Mouse (Mus musculus) kidney, adult 11 months (tissue): Measurements from ENCODE around the gene Olfr223.
"Not testable (repeated sequence)": the region's sequence is repeated elsewhere in the genome, so short reads cannot be mapped to it uniquely, and the experiment has no call there.

Source experiments
- DNase-seq: peaks from one replicate; pipeline ENCODE4 v3.0.0; 2022

The Olfr223 gene

DNA sequence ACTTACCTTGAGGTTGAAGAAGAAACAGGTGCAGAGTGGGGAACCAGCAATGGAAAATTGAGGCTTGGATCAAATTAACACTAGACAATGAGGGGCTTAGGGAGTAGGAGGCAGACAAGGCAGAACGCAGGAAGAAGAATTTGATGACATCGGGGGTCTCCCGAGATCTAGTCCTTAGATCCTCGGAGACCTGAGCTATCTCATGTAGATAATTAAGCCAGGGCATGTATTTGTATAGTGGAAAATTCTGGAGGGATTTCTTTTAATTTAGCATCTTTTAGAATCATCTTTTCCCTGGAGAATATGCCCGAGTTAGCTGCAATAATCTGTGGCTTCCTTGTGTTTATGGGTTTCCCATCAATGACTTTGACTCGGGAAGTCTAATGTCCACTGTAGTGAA is at the start of gene Olfr223:
Olfr223 (minus strand) TSS at position 101 of the 400 bp plus-strand sequence.
- DNase-seq, result no peak

DNA sequence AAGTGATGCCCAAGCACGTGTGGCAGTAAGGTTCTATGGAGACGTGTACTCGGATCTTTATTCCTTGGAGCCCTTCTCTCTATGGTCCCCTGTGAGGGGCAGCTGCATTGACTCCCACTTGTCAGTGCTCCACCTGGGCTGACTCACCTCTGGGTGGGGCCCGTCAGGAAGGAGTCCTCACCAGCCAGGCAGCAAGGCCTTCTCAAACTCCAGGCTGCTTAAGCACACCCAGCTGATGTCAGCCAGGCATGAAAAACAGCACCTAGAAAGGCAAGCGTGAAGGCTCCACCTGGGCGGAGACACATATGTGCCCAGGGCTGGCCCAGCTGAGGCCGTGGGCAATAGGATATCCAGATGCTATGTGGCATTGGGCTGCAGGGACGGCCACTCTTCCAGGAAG is 49.3 kb upstream of the Olfr223 start:
- DNase-seq, result no peak

DNA sequence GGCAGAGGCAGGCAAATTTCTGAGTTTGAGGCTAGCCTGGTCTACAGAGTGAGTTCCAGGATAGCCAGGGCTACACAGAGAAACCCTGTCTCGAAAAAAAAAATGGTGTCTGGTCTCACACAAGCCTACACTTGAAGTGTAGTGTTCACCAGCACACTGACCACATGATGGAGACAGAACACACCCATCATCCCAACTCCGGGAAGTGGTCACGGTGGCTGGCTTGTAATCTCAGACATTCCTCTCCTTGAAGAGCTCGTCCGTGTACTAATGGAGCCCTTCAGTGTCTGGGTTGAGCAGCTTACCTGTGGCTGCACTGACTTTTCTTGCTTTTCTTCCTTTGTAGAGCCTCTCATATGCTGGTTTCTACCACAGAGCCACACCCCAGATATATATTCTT is 48.1 kb upstream of the Olfr223 start:
- no peak for DNase-seq

DNA sequence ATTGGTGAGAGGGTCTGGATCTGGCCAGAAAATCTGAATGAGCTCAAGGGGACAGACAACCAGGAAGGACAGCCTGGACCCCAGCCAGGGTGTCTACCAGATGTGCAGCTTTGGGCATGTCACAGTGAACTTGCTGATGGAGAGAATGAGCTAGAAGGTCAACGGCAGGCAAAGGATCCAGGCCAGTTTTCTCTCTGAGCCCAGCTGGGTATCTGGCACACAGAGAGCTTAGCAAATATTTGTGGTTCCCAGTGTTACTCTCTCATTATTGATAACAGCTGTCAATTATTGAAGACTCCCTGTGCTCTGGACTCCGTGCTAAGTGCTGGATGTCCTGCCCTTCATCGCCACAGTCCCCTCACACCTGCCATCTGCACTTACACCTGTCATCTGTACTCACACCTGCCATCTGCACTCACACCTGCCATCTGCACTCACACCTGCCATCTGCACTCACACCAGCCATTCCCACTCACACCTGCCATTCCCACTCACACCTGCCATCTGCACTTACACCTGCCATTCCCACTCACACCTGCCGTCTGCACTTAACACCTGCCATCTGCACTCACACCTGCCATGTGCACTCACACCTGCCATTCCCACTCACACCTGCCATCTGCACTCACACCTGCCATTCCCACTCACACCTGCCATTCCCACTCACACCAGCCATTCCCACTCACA is 47.0 kb upstream of the Olfr223 start:
- DNase-seq, result no peak

DNA sequence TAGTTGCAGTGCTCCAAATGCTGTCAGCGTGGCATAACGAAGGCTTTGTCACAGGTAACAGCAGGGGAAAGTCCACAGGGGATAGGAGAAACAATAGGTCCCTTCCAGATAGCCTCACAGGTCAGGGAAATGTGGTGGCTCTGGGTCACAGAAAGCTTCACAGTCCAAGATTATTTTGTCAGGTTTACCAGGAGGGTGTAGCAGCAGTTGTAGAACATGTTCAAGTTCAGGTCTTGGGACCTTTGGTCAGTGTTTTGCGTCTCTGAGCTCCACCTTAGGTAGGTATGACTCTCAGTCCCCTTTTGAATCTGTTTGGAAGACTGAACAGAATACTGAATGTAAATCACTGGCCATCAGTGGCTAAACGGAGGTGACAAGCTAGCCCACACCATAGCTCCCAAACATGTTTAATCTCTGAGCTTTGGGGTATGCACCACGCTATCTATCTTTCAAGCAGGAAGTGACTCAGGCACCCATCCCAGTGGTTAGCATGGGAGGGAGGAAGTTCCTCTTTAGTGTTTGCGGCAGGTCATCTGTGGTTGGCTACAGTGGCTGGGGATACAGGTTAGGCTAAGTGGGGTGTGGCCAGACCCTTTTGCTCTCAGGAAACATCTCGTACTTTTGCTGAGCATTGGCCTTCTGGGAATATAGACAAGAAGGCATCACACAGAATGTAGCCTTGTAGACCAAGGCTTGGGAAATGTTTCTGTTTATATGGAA is 43.8 kb upstream of the Olfr223 start:
- no peak for DNase-seq

DNA sequence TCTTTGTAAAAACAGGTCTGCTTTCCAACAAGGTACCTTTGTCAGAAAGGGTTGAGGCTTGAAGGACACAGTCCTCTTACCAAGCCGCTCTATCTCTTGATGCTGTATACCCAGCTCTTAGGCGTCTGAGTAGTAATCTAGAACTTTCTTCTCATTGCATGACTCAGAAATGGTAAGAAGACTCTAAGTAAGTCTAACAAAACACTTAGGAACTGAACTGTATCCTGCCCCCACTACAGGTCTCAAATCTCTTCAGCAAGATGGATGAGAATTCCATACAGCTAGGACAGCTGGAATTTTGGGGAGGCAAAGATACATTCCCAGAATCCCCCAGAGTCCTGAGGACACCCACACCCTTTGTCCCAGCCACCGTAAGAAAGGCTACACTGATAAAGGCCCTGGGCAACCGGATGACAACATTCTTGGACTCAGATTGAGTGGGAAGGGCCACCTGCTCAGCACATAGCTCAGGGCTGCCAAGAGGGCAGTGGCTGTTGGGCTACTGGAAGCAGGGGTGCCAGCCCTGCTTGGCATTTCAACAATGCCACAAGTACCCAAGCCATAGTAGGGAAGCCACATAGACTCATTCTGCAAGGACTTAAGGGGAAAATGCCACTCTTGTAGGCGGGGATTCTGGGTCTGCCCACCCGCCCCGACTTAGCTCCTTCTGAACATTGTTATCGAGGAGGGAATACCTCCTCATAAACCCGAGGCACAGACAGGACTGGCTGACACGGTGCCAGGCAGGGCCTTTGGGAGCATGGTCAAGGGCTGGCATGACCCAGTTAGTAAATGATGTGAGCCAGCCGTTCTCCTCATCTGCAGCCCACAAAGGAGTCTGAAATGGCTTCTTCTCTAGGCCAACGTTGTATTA is 43.0 kb upstream of the Olfr223 start:
- DNase-seq, result no peak

DNA sequence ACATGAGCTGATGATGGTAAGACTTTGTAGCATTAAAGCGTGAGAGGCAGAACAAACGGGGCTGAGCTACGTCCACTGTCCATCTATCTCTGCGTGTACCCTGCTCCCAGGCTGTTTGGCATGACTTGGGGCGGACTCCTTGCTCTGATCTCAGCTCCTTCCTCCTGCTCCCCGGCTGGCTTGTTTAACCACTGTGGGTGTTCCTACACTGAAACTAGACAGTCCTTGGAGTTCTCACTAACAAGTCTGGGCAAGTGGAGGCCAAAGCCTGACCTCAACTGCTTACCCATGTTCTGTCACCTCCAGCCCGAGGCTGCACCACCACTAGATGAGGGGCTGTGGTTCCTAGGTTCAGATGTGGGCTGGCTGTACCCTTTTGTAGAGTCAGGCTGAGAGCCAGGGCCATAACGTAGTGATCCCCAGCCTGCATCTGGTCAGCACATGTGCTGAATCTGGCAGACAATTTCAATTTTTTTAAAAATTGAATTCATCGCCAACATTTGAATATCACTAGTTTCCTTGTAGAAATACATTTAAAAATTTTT is 42.2 kb upstream of the Olfr223 start:
- DNase-seq, result no peak

DNA sequence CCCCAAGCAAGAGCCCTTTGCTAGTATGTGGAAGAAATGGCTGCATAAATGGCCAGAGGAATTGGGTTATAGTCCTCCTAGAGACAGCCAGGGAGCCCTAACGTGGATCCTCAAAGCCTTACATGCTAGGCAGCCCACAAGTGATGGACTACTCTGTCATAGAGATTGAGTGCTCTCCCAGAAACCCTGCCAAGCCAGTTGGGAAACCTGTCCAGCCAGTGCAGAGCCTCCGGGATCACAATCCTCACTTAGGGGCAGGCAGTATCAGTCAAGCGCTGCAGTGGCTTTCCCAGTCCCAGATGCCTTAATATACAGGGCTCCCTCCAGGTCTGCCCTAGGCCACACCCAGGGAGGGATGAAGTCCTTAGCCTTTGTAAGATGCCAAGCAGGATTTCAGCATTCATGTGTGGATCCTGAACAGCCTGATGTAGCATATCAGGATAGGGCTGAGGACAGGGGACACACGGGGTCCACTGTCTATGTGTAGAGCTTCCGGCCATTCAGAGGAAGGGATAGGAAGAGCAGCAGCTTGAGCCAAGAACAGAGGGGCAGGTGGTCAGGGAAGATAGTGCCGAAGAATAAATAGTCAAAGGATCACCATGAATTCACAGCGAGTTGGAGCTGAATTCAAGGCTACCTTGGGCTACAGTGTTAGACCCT is 41.0 kb upstream of the Olfr223 start:
- no peak for DNase-seq

DNA sequence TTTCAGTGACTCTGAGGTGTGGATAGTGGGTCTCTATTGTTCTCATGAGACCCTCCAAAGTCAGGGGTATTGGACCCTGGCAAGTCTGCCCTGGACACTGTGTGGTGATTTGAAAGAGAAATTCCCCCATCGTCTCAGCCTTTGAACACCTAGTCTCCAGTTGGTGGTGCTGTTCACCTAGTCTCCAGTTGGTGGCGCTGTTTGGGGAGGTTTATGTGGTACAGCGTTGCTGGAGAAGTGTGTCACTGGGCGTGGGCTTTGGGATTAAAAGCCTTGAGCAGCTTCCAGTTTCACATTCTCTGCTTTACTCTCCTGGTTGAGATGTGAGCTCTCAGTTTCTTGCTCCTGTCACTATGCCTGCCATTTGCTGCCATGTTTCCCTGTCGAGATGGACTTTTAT is 39.9 kb upstream of the Olfr223 start:
- DNase-seq, result no peak

DNA sequence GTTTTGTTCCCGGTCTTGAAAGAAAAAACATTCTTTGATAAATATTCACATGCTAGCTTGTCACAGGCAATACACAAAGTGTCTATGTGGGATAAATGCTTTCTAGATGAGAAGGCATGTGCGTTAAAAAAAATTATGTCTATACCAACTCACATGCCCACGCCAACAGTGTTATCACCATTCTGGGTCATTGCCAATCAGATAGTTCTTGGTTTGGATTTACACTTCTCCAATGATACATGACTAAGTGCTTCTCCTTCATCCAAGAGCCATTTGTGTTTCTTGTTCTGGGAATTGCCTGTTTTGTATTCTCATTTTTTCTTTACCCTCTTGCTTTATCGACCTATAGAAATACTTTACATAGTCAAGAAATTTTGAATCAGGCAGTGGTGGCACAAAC is 38.9 kb upstream of the Olfr223 start:
- no peak for DNase-seq

DNA sequence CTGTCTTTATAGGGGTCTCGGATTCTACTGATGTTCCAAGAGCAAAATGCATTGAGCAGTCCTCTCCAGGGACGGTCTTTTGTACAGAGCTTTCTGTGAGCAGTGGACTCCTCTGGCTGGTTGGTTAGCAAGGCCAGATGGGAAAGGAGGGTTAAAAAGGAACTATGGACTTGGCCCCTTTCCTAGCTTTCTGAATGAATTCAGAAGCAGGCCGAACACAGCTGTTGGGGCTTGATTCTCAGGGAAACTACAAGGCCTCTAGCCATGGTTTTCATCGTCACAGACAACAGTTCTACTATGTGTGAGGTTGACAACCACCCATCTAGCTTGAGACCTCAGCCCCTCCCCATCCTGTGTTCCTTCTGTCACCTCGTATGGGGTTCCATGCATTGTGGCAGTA is 36.8 kb upstream of the Olfr223 start:
- no peak for DNase-seq

DNA sequence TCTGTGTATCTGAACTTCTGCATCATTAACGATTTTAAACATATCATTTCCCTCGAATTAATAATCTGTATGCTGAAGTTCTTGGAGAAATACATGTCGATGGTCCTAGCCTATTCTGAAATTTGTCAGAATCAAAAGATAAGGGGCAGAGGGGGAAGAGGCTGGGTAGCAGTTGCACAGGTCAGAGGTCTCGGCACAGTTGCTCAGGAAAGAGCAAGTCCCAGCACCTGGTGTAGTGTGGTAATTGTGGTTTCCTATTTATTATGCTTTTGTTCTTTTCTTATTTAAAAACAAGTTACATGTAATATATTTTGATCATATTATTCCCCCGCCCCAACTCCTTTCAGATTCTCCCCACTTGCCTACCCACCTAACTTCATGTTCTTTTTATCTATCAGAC is 35.1 kb upstream of the Olfr223 start:
- no peak for DNase-seq

DNA sequence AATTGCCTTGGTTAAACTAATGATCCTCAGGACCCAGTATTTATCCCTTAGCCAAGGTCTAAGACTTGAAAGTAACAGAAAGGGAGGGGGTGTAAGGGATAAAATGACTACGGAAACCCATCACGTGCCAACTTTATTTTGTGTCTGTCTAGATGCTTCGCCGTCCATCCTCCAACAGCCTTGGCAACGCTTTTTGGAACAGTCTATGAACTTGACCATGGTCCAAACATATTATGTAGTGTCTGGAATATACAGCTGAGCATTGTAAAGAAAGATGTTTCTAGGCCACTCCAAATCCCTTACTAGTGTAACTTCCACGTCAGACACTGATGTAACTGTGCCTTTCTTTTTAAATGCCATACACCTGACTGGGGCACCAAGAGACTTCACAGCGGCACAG is 33.1 kb upstream of the Olfr223 start:
- DNase-seq, result no peak

DNA sequence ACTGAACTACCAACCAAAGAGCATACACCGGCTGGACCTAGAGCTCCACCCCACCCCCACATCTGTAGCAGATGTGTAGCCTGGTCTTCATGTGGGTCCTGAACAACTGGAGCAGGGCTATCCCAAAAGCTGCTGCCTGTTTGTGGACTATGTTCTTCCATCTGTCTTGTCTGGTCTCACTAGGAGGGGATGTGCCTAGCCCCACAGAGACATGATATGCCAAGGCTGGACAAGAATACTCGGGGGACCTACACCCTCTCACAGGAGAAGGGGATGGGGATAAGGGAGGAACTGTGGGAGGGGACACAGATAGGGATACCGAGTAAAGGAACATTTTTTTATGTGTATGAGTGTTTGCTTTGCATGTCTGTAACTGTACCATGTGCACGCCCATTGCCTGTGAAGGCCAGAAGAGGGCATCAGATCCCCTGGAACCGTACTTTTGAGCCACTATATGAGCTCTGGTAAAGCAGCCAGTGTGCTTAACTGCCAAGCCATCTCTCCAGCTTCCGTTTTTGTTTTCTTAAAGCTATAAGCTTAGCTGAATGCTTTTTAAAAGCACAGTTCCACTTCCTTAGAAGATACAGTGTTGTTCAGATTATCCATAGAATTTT is 31.0 kb upstream of the Olfr223 start:
- DNase-seq, result peak; percentile 30

DNA sequence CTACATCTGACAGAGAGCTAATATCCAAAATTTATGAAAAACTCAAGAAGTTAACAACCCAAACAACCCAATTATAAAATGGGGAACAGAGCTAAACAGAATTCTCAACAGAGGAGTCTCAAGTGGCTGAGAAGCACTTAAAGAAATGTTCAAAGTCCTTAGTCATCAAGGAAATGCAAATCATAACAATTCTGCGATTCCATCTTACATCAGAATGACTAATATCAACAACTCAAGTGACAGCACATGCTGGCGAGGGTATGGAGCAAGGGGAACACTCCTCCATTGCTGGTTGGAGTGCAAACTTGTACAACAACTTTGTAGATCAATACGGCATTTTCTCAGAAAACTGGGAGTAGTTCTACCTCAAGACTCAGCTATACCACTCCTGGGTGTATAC is 29.1 kb upstream of the Olfr223 start:
- DNase-seq, result no peak

DNA sequence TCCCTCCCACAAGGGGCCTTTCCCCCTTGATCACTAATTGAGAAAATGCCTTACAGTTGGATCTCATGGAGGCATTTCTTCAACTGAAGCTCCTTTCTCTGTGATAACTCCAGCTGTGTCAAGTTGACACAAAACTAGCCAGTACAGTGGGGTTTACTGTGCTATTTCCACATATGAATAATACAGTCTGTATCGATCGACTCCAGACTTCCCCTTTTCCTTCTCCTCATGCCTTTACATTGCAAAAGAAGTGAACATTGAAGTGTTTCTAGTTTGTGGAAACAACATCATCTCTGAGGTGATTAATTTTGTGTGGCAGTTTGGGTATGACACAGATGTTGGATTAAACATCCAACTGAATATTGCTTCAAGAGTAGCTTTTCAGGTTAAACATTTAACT is 23.9 kb upstream of the Olfr223 start:
- not testable (repeated sequence) for DNase-seq

DNA sequence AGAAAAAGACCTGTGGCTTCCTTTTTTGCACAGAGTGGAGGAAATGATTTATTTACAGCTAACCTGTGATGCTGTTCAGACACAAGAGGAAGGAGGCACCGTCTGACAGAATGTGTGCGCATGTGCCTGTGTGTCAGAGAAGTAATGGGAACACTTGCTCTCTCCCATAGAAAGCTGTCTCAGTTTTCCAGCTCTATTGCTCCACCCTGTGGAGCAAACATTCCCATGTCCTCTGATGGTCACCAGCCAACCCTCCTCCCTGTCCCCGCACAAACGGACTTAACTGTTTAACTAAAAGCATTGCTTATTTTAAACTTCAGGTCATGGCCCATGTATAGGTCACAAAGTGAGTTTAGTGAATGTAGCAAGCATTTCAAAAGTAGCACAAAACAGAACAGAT is 21.0 kb upstream of the Olfr223 start:
- no peak for DNase-seq

DNA sequence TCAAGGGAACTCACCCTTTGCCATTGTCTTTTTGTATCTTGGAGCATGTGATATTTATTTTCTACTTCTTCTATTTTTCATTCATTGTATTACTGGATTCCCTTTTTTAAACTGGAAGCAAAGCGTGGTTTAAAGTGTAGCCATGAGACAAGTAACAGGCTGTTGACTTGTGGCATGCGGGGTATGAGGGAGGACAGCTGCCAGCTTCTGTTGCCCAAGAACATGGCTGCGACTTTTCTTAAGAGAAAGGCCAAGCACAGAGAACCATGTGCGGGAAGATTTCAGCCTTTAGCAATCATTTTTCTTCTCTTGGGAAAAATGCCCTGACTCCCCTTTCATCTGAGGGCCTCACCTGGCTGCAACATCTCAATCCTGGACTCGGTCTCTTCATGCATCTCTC is 18.6 kb upstream of the Olfr223 start:
- no peak for DNase-seq

DNA sequence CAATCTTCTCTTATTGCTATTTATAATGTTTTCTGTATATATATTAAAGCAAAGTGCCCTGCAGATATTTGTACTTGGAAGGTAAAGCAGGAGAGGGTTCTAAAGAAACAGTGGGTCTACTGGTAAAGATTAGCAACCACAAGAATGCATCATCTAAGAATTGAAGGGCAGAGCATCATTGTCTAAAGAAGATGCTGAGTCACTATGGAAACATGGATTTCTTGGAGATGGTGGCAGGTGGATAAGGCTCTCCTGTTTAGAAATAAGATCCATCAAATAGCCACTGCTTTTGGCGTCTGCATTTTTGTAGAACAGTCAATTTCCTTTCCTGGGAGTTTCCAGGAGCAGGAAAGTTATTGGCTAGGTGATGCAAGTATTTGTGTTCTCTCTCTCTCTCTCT is 9.2 kb upstream of the Olfr223 start:
- no peak for DNase-seq

DNA sequence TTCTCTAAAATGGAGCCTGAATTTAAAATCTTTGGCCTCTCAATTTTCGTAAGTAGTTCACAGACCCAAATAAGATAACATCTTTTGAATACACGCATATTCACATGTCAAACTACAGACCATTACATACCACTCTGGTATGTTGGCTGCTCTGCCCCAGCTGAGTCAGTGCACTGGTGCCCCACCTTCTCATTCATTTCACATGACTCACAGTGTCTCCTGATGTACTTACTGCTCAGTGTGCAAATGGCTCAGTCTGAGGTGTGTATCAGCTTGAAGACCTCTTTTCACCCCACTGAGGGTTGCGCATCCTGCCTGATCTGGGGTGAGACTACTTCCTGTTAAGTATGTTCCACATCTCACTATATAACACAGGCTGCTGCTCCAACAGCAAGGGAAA is 7.8 kb upstream of the Olfr223 start:
- DNase-seq, result no peak

DNA sequence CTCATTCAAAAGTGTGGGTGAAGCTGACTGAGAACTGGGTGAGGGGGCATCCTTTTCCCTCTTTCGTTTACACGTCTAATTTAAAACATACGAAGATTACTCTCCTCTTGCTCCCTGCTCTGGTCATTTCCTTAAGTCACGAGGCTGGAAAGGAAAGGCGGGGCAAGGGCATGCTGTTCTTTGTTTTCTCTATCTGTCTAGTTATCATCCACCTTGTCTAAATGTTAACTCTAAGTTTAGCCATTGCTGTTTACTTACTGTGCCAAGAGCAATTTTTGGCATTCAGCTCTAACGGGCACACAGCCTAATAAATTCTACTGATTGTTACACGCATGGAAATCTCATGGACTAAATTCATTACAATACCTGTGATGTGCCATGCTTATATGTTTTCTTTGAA is 6.1 kb upstream of the Olfr223 start:
- no peak for DNase-seq

DNA sequence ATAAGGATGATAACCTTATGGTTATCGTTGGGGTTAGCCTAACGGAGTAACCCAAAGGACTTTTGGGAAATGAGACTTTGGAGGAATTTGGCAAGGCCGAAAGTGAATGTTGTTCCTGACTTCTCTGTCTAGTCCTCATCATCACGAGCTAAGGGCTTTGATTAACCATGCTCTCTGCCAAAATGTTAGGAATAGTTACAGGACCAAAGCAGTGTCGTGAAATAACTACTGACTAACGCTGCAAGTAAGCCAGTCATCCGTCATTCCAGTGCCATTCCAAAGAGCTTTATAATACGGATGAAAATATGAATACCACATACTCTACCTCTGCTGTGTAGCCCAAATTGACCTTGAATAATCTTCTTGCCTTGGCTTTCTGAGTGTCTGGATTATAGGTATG is 3.9 kb upstream of the Olfr223 start:
- DNase-seq, result no peak

DNA sequence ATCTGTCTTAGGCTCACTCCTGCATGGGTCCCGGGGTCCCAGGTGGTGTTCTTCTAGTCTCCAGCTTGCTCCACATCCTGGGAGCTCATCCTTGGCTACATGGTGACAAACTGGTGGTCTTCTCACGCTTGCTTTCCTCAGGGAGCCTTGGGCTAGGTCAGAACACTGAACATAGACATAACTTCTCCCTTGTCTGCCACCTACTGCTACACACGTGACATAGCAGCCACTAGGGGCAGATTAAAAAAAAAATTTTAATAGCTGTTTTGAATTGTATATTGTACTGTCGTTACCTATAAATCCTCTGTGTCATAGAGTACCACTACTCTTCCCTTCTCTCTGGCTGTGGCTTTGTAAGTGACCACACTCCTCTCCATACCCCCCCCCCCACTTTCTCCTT is 3.0 kb upstream of the Olfr223 start:
- DNase-seq, result no peak
